Mouse (Mus musculus): ENCODE data around the gene Slc8b1. TPM values are rescaled to one million over a fixed set of nuclear protein-coding genes. Genes with fewer than 3 reads are reported as not detected.
A peak's percentile ranks its signal among the peaks of the same experiment; 100 is the strongest.

Slc8b1 gene
- total and polyA plus RNA-seq, 2 experiments from 2014 or later: 2.5 to 3.7 TPM

- WGBS: 86% methylated on average over 6 of the region's 6 CpGs
- H3K4me1 ChIP-seq (ENCODE audit: insufficient read depth, low read length): no peaks in the 10 kb centered on the region
- no peak for TF ChIP-seq CTCF (IDR thresholded peaks at IDR 0.05; ENCODE audit: low read depth)
- no peaks in the 10 kb centered on the region for H3K27me3 ChIP-seq (ENCODE audit: insufficient read depth, low read length)
- no peaks in the 10 kb centered on the region for H3K9me3 ChIP-seq (ENCODE audit: low read length)
- H3K9ac ChIP-seq (replicated peaks; ENCODE audit: low read length): no peak overlapping the region
- no peak overlapping the region for H3K4me3 ChIP-seq (ENCODE audit: low read length)
- DNase-seq (ENCODE audit: low spot score): no peak
- no peak overlapping the region for H3K4me2 ChIP-seq (ENCODE audit: low read depth, low read length)
- no peak for ATAC-seq
- no peaks in the 10 kb centered on the region for H3K36me3 ChIP-seq (ENCODE audit: insufficient read depth, low read length)
- H3K27ac ChIP-seq: no peak overlapping the region
These were observed 42.1 kb upstream of the Slc8b1 start for GRCm38 (mm10) chr5:120468830-120469229.

GRCm38 (mm10) chr5:120471538-120471937 is 39.4 kb upstream of the Slc8b1 start:
- WGBS: 53% methylated on average over 4 of the region's 4 CpGs
- no peaks in the 10 kb centered on the region for H3K4me1 ChIP-seq (ENCODE audit: insufficient read depth, low read length)
- H3K4me2 ChIP-seq (ENCODE audit: low read depth, low read length): no peak overlapping the region
- H3K4me3 ChIP-seq (ENCODE audit: low read length): no peak overlapping the region
- no peaks in the 10 kb centered on the region for H3K27me3 ChIP-seq (ENCODE audit: insufficient read depth, low read length)
- no peaks in the 10 kb centered on the region for H3K9me3 ChIP-seq (ENCODE audit: low read length)
- ATAC-seq (no peak), DNase-seq (ENCODE audit: low spot score) (no peak)
- no peak overlapping the region for H3K27ac ChIP-seq
- H3K36me3 ChIP-seq (ENCODE audit: insufficient read depth, low read length): no peaks in the 10 kb centered on the region
- H3K9ac ChIP-seq (replicated peaks; ENCODE audit: low read length): no peak overlapping the region
- no peak for TF ChIP-seq CTCF (IDR thresholded peaks at IDR 0.05; ENCODE audit: low read depth)

- no peak within 1 kb of the TSS for H3K4me3 ChIP-seq (ENCODE audit: low read length)
- H3K27me3 ChIP-seq (ENCODE audit: insufficient read depth, low read length): no peaks in the 10 kb centered on the region
- H3K36me3 ChIP-seq (ENCODE audit: insufficient read depth, low read length): no peaks in the 10 kb centered on the region
- ATAC-seq (no peak), DNase-seq (ENCODE audit: low spot score) (no peak)
- H3K27ac ChIP-seq: no peak within 1 kb of the TSS
- H3K4me1 ChIP-seq (ENCODE audit: insufficient read depth, low read length): no peaks in the 10 kb centered on the region
- H3K9me3 ChIP-seq (ENCODE audit: low read length): no peaks in the 10 kb centered on the region
- H3K4me2 ChIP-seq (ENCODE audit: low read depth, low read length): no peak within 1 kb of the TSS
- no peak for TF ChIP-seq CTCF (IDR thresholded peaks at IDR 0.05; ENCODE audit: low read depth)
- WGBS: 77% methylated on average over 8 of the region's 8 CpGs
- no peak within 1 kb of the TSS for H3K9ac ChIP-seq (replicated peaks; ENCODE audit: low read length)
These were observed 38.2 kb upstream of the Slc8b1 start, which contains the start of gene Sdsl for GRCm38 (mm10) chr5:120472770-120473169. Gene Sdsl (minus strand): TSS chr5:120472810.

- Histone ChIP-seq H3K27me3 (ENCODE audit: insufficient read depth, low read length) (no peaks in the 10 kb centered on the region), H3K4me1 (ENCODE audit: insufficient read depth, low read length) (no peaks in the 10 kb centered on the region), H3K36me3 (ENCODE audit: insufficient read depth, low read length) (no peaks in the 10 kb centered on the region), H3K4me2 (ENCODE audit: low read depth, low read length) (no peak overlapping the region), H3K9me3 (ENCODE audit: low read length) (no peaks in the 10 kb centered on the region), H3K9ac (replicated peaks; ENCODE audit: low read length) (no peak overlapping the region), H3K4me3 (ENCODE audit: low read length) (no peak overlapping the region), H3K27ac (no peak overlapping the region)
- 92% methylated on average over 2 of the region's 2 CpGs for WGBS
- ATAC-seq (no peak), DNase-seq (ENCODE audit: low spot score) (no peak)
- no peak for TF ChIP-seq CTCF (IDR thresholded peaks at IDR 0.05; ENCODE audit: low read depth)
These were observed 37.6 kb upstream of the Slc8b1 start for GRCm38 (mm10) chr5:120473361-120473760.

GRCm38 (mm10) chr5:120475861-120476260 is 35.1 kb upstream of the Slc8b1 start:
- Histone ChIP-seq H3K4me3 (ENCODE audit: low read length) (no peak overlapping the region), H3K4me2 (ENCODE audit: low read depth, low read length) (no peak overlapping the region), H3K9ac (replicated peaks; ENCODE audit: low read length) (no peak overlapping the region), H3K4me1 (ENCODE audit: insufficient read depth, low read length) (no peaks in the 10 kb centered on the region), H3K27me3 (ENCODE audit: insufficient read depth, low read length) (no peaks in the 10 kb centered on the region), H3K9me3 (ENCODE audit: low read length) (no peaks in the 10 kb centered on the region), H3K27ac (no peak overlapping the region), H3K36me3 (ENCODE audit: insufficient read depth, low read length) (no peaks in the 10 kb centered on the region)
- DNase-seq (ENCODE audit: low spot score) (no peak), ATAC-seq (peak; percentile 25; the same call in 1 of the 2 replicates)
- 59% methylated on average over 8 of the region's 8 CpGs for WGBS
- TF ChIP-seq CTCF (IDR thresholded peaks at IDR 0.05; ENCODE audit: low read depth): no peak

- no peak for TF ChIP-seq CTCF (IDR thresholded peaks at IDR 0.05; ENCODE audit: low read depth)
- Histone ChIP-seq H3K9me3 (ENCODE audit: low read length) (no peaks in the 10 kb centered on the region), H3K27ac (no peak within 1 kb of the TSS), H3K4me1 (ENCODE audit: insufficient read depth, low read length) (no peaks in the 10 kb centered on the region), H3K27me3 (ENCODE audit: insufficient read depth, low read length) (no peaks in the 10 kb centered on the region), H3K4me3 (ENCODE audit: low read length) (no peak within 1 kb of the TSS), H3K4me2 (ENCODE audit: low read depth, low read length) (no peak within 1 kb of the TSS), H3K9ac (replicated peaks; ENCODE audit: low read length) (no peak within 1 kb of the TSS), H3K36me3 (ENCODE audit: insufficient read depth, low read length) (no peaks in the 10 kb centered on the region)
- ATAC-seq (peak; percentile 49; the same call in 1 of the 2 replicates), DNase-seq (ENCODE audit: low spot score) (no peak)
- WGBS: 17% methylated on average over 13 of the region's 13 CpGs
These were observed 34.7 kb upstream of the Slc8b1 start, which contains the start of gene Sds for GRCm38 (mm10) chr5:120476296-120476695. Gene Sds (plus strand): TSS chr5:120476526.

GRCm38 (mm10) chr5:120477993-120478392 is 33.0 kb upstream of the Slc8b1 start:
- no peak for ATAC-seq
- TF ChIP-seq CTCF (IDR thresholded peaks at IDR 0.05; ENCODE audit: low read depth): no peak
- Histone ChIP-seq H3K27ac (no peak overlapping the region), H3K4me1 (ENCODE audit: insufficient read depth, low read length) (no peaks in the 10 kb centered on the region), H3K9ac (replicated peaks; ENCODE audit: low read length) (no peak overlapping the region), H3K9me3 (ENCODE audit: low read length) (no peaks in the 10 kb centered on the region), H3K27me3 (ENCODE audit: insufficient read depth, low read length) (no peaks in the 10 kb centered on the region), H3K4me2 (ENCODE audit: low read depth, low read length) (no peak overlapping the region), H3K4me3 (ENCODE audit: low read length) (no peak overlapping the region), H3K36me3 (ENCODE audit: insufficient read depth, low read length) (no peaks in the 10 kb centered on the region)
- WGBS: 93% methylated on average over 5 of the region's 5 CpGs
- no peak for DNase-seq (ENCODE audit: low spot score)

Data from hindbrain, postnatal 0 days (tissue).